Comparison of ENCODE assay signal across 8 mouse cellular contexts in genomic region chr4:123758306-123758705, GRCm38 (mm10). TPM values are rescaled to one million over a fixed set of nuclear protein-coding genes. Genes with fewer than 3 reads are reported as not detected.
DNase-seq lines count a peak whose midpoint lies in the region; ATAC-seq and TF ChIP-seq lines count a peak whose summit lies in the region.

No protein-coding gene starts in this region.

- H3K36me3 ChIP-seq in embryonic facial prominence, embryonic 11.5 days (replicated peaks; ENCODE audit: control insufficient read depth, insufficient read depth, low read depth, low read length) = no peaks in the 10 kb centered on the region
- H3K36me3 ChIP-seq in embryonic facial prominence, embryonic 10.5 days (replicated peaks) = no peaks in the 10 kb centered on the region
- H3K36me3 ChIP-seq in kidney, postnatal 0 days (ENCODE audit: insufficient read depth, low read length) = no peaks in the 10 kb centered on the region
- no peaks in the 10 kb centered on the region for H3K36me3 ChIP-seq in small intestine, adult 2 months (ENCODE audit: control insufficient read depth, insufficient read depth, low read length)
- no peaks in the 10 kb centered on the region for H3K36me3 ChIP-seq in forebrain, embryonic 10.5 days (replicated peaks)

- H3K9me3 ChIP-seq in embryonic facial prominence, embryonic 11.5 days (replicated peaks; ENCODE audit: control insufficient read depth, low read length) = no peaks in the 10 kb centered on the region
- no peaks in the 10 kb centered on the region for H3K9me3 ChIP-seq in embryonic facial prominence, embryonic 10.5 days
- no peaks in the 10 kb centered on the region for H3K9me3 ChIP-seq in kidney, postnatal 0 days (replicated peaks; ENCODE audit: low read length)
- H3K9me3 ChIP-seq in forebrain, embryonic 10.5 days = no peaks in the 10 kb centered on the region

- ATAC-seq in embryonic facial prominence, embryonic 11.5 days (replicated peaks; ENCODE audit: insufficient number of reproducible peaks, low FRiP score, low TSS enrichment, low read depth) = no peak
- no peak for ATAC-seq in kidney, postnatal 0 days (replicated peaks; ENCODE audit: low FRiP score, low read depth)

- no peaks in the 10 kb centered on the region for H3K4me1 ChIP-seq in embryonic facial prominence, embryonic 11.5 days (ENCODE audit: control insufficient read depth, insufficient read depth, low read length)
- no peaks in the 10 kb centered on the region for H3K4me1 ChIP-seq in embryonic facial prominence, embryonic 10.5 days
- no peaks in the 10 kb centered on the region for H3K4me1 ChIP-seq in kidney, postnatal 0 days (replicated peaks; ENCODE audit: insufficient read depth, low read length)
- no peaks in the 10 kb centered on the region for H3K4me1 ChIP-seq in small intestine, adult 2 months (ENCODE audit: control insufficient read depth, insufficient read depth, insufficient read length, low read length)
- no peaks in the 10 kb centered on the region for H3K4me1 ChIP-seq in forebrain, embryonic 10.5 days

- no peak overlapping the region for H3K4me3 ChIP-seq in embryonic facial prominence, embryonic 11.5 days (ENCODE audit: low read depth, low read length)
- no peak overlapping the region for H3K4me3 ChIP-seq in embryonic facial prominence, embryonic 10.5 days
- H3K4me3 ChIP-seq in kidney, postnatal 0 days (replicated peaks; ENCODE audit: low read depth, low read length) = no peak overlapping the region
- H3K4me3 ChIP-seq in small intestine, adult 2 months (ENCODE audit: low read depth, low read length) = no peak overlapping the region
- H3K4me3 ChIP-seq in forebrain, embryonic 10.5 days = no peak overlapping the region

- TF ChIP-seq CTCF in kidney, postnatal 0 days (IDR thresholded peaks at IDR 0.05; ENCODE audit: low read depth) = peak; percentile 72
- peak; percentile 58; the same call in 1 of the 2 replicates for TF ChIP-seq CTCF in small intestine, adult 2 months (IDR thresholded peaks at IDR 0.05; ENCODE audit: extremely low read depth, insufficient read length, insufficient replicate concordance, low read depth, low read length)

- H3K4me2 ChIP-seq in embryonic facial prominence, embryonic 11.5 days (ENCODE audit: low read depth, low read length) = no peak overlapping the region
- no peak overlapping the region for H3K4me2 ChIP-seq in kidney, postnatal 0 days (ENCODE audit: low read length)

- 51% methylated on average over 4 of the region's 4 CpGs for WGBS in embryonic facial prominence, embryonic 11.5 days
- WGBS in embryonic facial prominence, embryonic 10.5 days = 54% methylated on average over 4 of the region's 4 CpGs
- WGBS in kidney, postnatal 0 days = 52% methylated on average over 4 of the region's 4 CpGs
- 48% methylated on average over 4 of the region's 4 CpGs for WGBS in small intestine, adult 2 months
- WGBS in forebrain, embryonic 10.5 days = 63% methylated on average over 4 of the region's 4 CpGs

- peak; percentile 26 for DNase-seq in embryonic facial prominence, embryonic 11.5 days (ENCODE audit: low spot score)
- DNase-seq in embryonic facial prominence, embryonic 10.5 days (ENCODE audit: low spot score) = no peak
- DNase-seq in ovary, postnatal 36 days (ENCODE audit: low spot score) = peak; percentile 5
- DNase-seq in ovary, postnatal 10 days (ENCODE audit: low spot score) = no peak
- peak; percentile 54 for DNase-seq in kidney, postnatal 0 days (ENCODE audit: low spot score)
- no peak for DNase-seq in layer of hippocampus, postnatal 10 days (ENCODE audit: low spot score in 2 of 2)
- no peak for DNase-seq in forebrain, embryonic 10.5 days (ENCODE audit: extremely low spot score, low spot score)

- no peak overlapping the region for H3K27ac ChIP-seq in embryonic facial prominence, embryonic 11.5 days (replicated peaks; ENCODE audit: low read depth, low read length)
- H3K27ac ChIP-seq in embryonic facial prominence, embryonic 10.5 days (replicated peaks) = no peak overlapping the region
- H3K27ac ChIP-seq in kidney, postnatal 0 days = no peak overlapping the region
- H3K27ac ChIP-seq in small intestine, adult 2 months (ENCODE audit: insufficient read depth, low read depth, low read length) = no peak overlapping the region
- no peak overlapping the region for H3K27ac ChIP-seq in forebrain, embryonic 10.5 days

- no peaks in the 10 kb centered on the region for H3K27me3 ChIP-seq in embryonic facial prominence, embryonic 11.5 days (ENCODE audit: control insufficient read depth, insufficient read depth, low read length)
- no peaks in the 10 kb centered on the region for H3K27me3 ChIP-seq in embryonic facial prominence, embryonic 10.5 days (replicated peaks; ENCODE audit: low read depth, poor library complexity, severe bottlenecking)
- no peaks in the 10 kb centered on the region for H3K27me3 ChIP-seq in kidney, postnatal 0 days (ENCODE audit: insufficient read depth, low read length)
- no peaks in the 10 kb centered on the region for H3K27me3 ChIP-seq in small intestine, adult 2 months (ENCODE audit: control insufficient read depth, insufficient read depth, low read length)
- H3K27me3 ChIP-seq in forebrain, embryonic 10.5 days (ENCODE audit: poor library complexity, severe bottlenecking) = no peaks in the 10 kb centered on the region

- no peak overlapping the region for H3K9ac ChIP-seq in embryonic facial prominence, embryonic 11.5 days (replicated peaks; ENCODE audit: low read length)
- H3K9ac ChIP-seq in kidney, postnatal 0 days (ENCODE audit: low read depth, low read length) = no peak overlapping the region

- no peak for TF ChIP-seq POLR2A in small intestine, adult 2 months (IDR thresholded peaks at IDR 0.05; ENCODE audit: low read depth, low read length)

RNA-seq across cellular contexts. Expression of gene Akirin1, which starts 8.2 kb away (rescaled TPM):
- 87.2 and 88.0 TPM in 2 replicates for polyA plus RNA-seq in embryonic facial prominence, embryonic 11.5 days (2014; fragmentation: Nextera tagmentation; extraction: Ambion mirVana)
- polyA plus RNA-seq in embryonic facial prominence, embryonic 10.5 days (2016; fragmentation: Nextera tagmentation; extraction: Ambion mirVana) = 55.0 and 57.3 TPM in 2 replicates
- 45.2 and 46.7 TPM in 2 replicates for polyA plus RNA-seq in kidney, postnatal 0 days (2015; fragmentation: Nextera tagmentation; extraction: Ambion mirVana)
- polyA plus RNA-seq in small intestine, adult 2 months (2012; rRNA removed) = 19.7 and 29.1 TPM in 2 replicates
- 10 to 100 TPM; 57.8 to 77.0 TPM for total RNA-seq in layer of hippocampus, postnatal 10 days (2021)
- polyA plus RNA-seq in forebrain, embryonic 10.5 days (2016; fragmentation: Nextera tagmentation; extraction: Ambion mirVana) = 61.4 and 63.2 TPM in 2 replicates

RNA-seq across cellular contexts. Expression of gene Rhbdl2, which starts 29.4 kb away (rescaled TPM):
- polyA plus RNA-seq in embryonic facial prominence, embryonic 11.5 days (2014; fragmentation: Nextera tagmentation; extraction: Ambion mirVana) = 0.46 and 0.91 TPM in 2 replicates
- 0.35 and 0.57 TPM in 2 replicates for polyA plus RNA-seq in embryonic facial prominence, embryonic 10.5 days (2016; fragmentation: Nextera tagmentation; extraction: Ambion mirVana)
- 5.7 and 5.9 TPM in 2 replicates for polyA plus RNA-seq in kidney, postnatal 0 days (2015; fragmentation: Nextera tagmentation; extraction: Ambion mirVana)
- polyA plus RNA-seq in small intestine, adult 2 months (2012; rRNA removed) = 3.3 and 6.2 TPM in 2 replicates
- 1 to 10 TPM; 1.4 to 3.7 TPM for total RNA-seq in layer of hippocampus, postnatal 10 days (2021)
- polyA plus RNA-seq in forebrain, embryonic 10.5 days (2016; fragmentation: Nextera tagmentation; extraction: Ambion mirVana) = 0.21 and 0.26 TPM in 2 replicates

RNA-seq across cellular contexts. Expression of gene Ndufs5, which starts 40.3 kb away (rescaled TPM):
- 308 and 321 TPM in 2 replicates for polyA plus RNA-seq in embryonic facial prominence, embryonic 11.5 days (2014; fragmentation: Nextera tagmentation; extraction: Ambion mirVana)
- polyA plus RNA-seq in embryonic facial prominence, embryonic 10.5 days (2016; fragmentation: Nextera tagmentation; extraction: Ambion mirVana) = 332 and 340 TPM in 2 replicates
- polyA plus RNA-seq in kidney, postnatal 0 days (2015; fragmentation: Nextera tagmentation; extraction: Ambion mirVana) = 456 and 482 TPM in 2 replicates
- 7.1 and 16.5 TPM in 2 replicates for polyA plus RNA-seq in small intestine, adult 2 months (2012; rRNA removed)
- total RNA-seq in layer of hippocampus, postnatal 10 days (2021) = 100 to 1,000 TPM; 174 to 175 TPM
- 299 and 315 TPM in 2 replicates for polyA plus RNA-seq in forebrain, embryonic 10.5 days (2016; fragmentation: Nextera tagmentation; extraction: Ambion mirVana)

Comparison
In these comparisons a context has a peak if more than half of its experiments do, and no peak if none do; other contexts are left out.
1. DNase-seq: peak in embryonic facial prominence, embryonic 11.5 days (single experiment), ovary, postnatal 36 days (single experiment) and kidney, postnatal 0 days (single experiment); none in embryonic facial prominence, embryonic 10.5 days (single experiment), ovary, postnatal 10 days (single experiment), layer of hippocampus, postnatal 10 days (0 of 2) and forebrain, embryonic 10.5 days (single experiment).
2. RNA of gene Ndufs5, which starts 40.3 kb away (polyA plus RNA-seq): 456 to 482 TPM in kidney, postnatal 0 days, 332 to 340 TPM in embryonic facial prominence, embryonic 10.5 days, 308 to 321 TPM in embryonic facial prominence, embryonic 11.5 days and 299 to 315 TPM in forebrain, embryonic 10.5 days; 7.1 to 16.5 TPM in small intestine, adult 2 months; every median in the first group is over 10 times any median in the second.